Mouse (Mus musculus) cerebellum, adult 9-10 months (tissue): ENCODE measurements around the gene Oosp1.

Experiments
- DNase-seq: peaks from one replicate; pipeline ENCODE4 v3.0.0; 2022

Oosp1 gene

GRCm38 (mm10) chr19:11690839-11691238 is at the start of gene Oosp1:
Gene Oosp1, minus strand, starts transcription at chr19:11691150.
- no peak for DNase-seq

- no peak for DNase-seq
Measured at GRCm38 (mm10) chr19:11736455-11736854, 45.5 kb upstream of the Oosp1 start.

GRCm38 (mm10) chr19:11730278-11730677 is 39.3 kb upstream of the Oosp1 start:
- DNase-seq = no peak

GRCm38 (mm10) chr19:11727304-11727703 is 36.4 kb upstream of the Oosp1 start:
- no peak for DNase-seq

GRCm38 (mm10) chr19:11725915-11726314 is 35.0 kb upstream of the Oosp1 start:
- DNase-seq = no peak

- DNase-seq = no peak
Measured at GRCm38 (mm10) chr19:11724275-11724674, 33.3 kb upstream of the Oosp1 start.

GRCm38 (mm10) chr19:11723870-11724269 is 32.9 kb upstream of the Oosp1 start:
- DNase-seq = no peak

- DNase-seq = no peak
Measured at GRCm38 (mm10) chr19:11720071-11720470, 29.1 kb upstream of the Oosp1 start.

GRCm38 (mm10) chr19:11712451-11712850 is 21.5 kb upstream of the Oosp1 start:
- no peak for DNase-seq

- no peak for DNase-seq
Measured at GRCm38 (mm10) chr19:11698342-11698741, 7.4 kb upstream of the Oosp1 start.

GRCm38 (mm10) chr19:11696755-11697154 is 5.8 kb upstream of the Oosp1 start, which contains the start of gene Oosp3:
Gene Oosp3, plus strand, starts transcription at chr19:11697055.
- no peak for DNase-seq

- no peak for DNase-seq
Measured at GRCm38 (mm10) chr19:11691454-11691853, 504 bp upstream of the Oosp1 start.

GRCm38 (mm10) chr19:11661562-11661961 is 29.4 kb downstream of the Oosp1 start:
- no peak for DNase-seq

GRCm38 (mm10) chr19:11660459-11660858 is 30.5 kb downstream of the Oosp1 start, which contains the start of gene Oosp2:
Gene Oosp2, minus strand, starts transcription at chr19:11660559.
- DNase-seq = no peak

- no peak for DNase-seq
Measured at GRCm38 (mm10) chr19:11659142-11659541, 31.8 kb downstream of the Oosp1 start.

- no peak for DNase-seq
Measured at GRCm38 (mm10) chr19:11649564-11649963, 41.4 kb downstream of the Oosp1 start.

- no peak for DNase-seq
Measured at GRCm38 (mm10) chr19:11646166-11646565, 44.8 kb downstream of the Oosp1 start.

GRCm38 (mm10) chr19:11640732-11641131 is 50.2 kb downstream of the Oosp1 start, which contains the start of gene Ms4a3:
Gene Ms4a3, minus strand, starts transcription at chr19:11640851.
- DNase-seq = no peak

- DNase-seq = no peak
Measured at GRCm38 (mm10) chr19:11639038-11639437, 51.9 kb downstream of the Oosp1 start.

GRCm38 (mm10) chr19:11635572-11635971 is 55.4 kb downstream of the Oosp1 start:
- DNase-seq = no peak

GRCm38 (mm10) chr19:11634330-11634729 is 56.6 kb downstream of the Oosp1 start:
- DNase-seq = no peak

GRCm38 (mm10) chr19:11633732-11634131 is 57.2 kb downstream of the Oosp1 start:
- DNase-seq = no peak

- DNase-seq = no peak
Measured at GRCm38 (mm10) chr19:11625231-11625630, 65.7 kb downstream of the Oosp1 start.

GRCm38 (mm10) chr19:11624800-11625199 is 66.2 kb downstream of the Oosp1 start:
- no peak for DNase-seq

GRCm38 (mm10) chr19:11623551-11623950 is 67.4 kb downstream of the Oosp1 start, which contains the start of gene Ms4a2:
Gene Ms4a2, minus strand, starts transcription at chr19:11623719.
- DNase-seq = no peak
